Mouse (Mus musculus): Measurements from ENCODE around the gene Arhgef17.
"Not testable (repeated sequence)": the region's sequence is repeated elsewhere in the genome, so short reads cannot be mapped to it uniquely, and the experiment has no call there.

The Arhgef17 gene

GRCm38 (mm10) chr7:100848744-100849143 lies 83.2 kb downstream of the Arhgef17 start:
- no peak for DNase-seq (ENCODE audit: low read depth, low spot score)

GRCm38 (mm10) chr7:100847131-100847530 lies 84.8 kb downstream of the Arhgef17 start:
- DNase-seq (ENCODE audit: low read depth, low spot score), result no peak

- DNase-seq (ENCODE audit: low read depth, low spot score), result not testable (repeated sequence)
Measured at GRCm38 (mm10) chr7:100846033-100846432, 85.9 kb downstream of the Arhgef17 start.

GRCm38 (mm10) chr7:100845412-100845811 lies 86.5 kb downstream of the Arhgef17 start:
- DNase-seq (ENCODE audit: low read depth, low spot score), result no peak

GRCm38 (mm10) chr7:100845026-100845400 lies 86.9 kb downstream of the Arhgef17 start:
- no peak for DNase-seq (ENCODE audit: low read depth, low spot score)

- no peak for DNase-seq (ENCODE audit: low read depth, low spot score)
Measured at GRCm38 (mm10) chr7:100844385-100845025, 87.4 kb downstream of the Arhgef17 start.

GRCm38 (mm10) chr7:100843866-100844265 lies 88.0 kb downstream of the Arhgef17 start:
- no peak for DNase-seq (ENCODE audit: low read depth, low spot score)

GRCm38 (mm10) chr7:100842175-100842574 lies 89.7 kb downstream of the Arhgef17 start:
- no peak for DNase-seq (ENCODE audit: low read depth, low spot score)

GRCm38 (mm10) chr7:100841608-100842007 lies 90.3 kb downstream of the Arhgef17 start:
- no peak for DNase-seq (ENCODE audit: low read depth, low spot score)

GRCm38 (mm10) chr7:100840906-100841305 lies 91.0 kb downstream of the Arhgef17 start:
- no peak for DNase-seq (ENCODE audit: low read depth, low spot score)

- DNase-seq (ENCODE audit: low read depth, low spot score), result no peak
Measured at GRCm38 (mm10) chr7:100839632-100840402, 92.1 kb downstream of the Arhgef17 start.

GRCm38 (mm10) chr7:100837701-100838100 lies 94.2 kb downstream of the Arhgef17 start:
- DNase-seq (ENCODE audit: low read depth, low spot score), result no peak

- DNase-seq (ENCODE audit: low read depth, low spot score), result no peak
Measured at GRCm38 (mm10) chr7:100836657-100837056, 95.2 kb downstream of the Arhgef17 start.

GRCm38 (mm10) chr7:100835711-100836110 lies 96.2 kb downstream of the Arhgef17 start:
- no peak for DNase-seq (ENCODE audit: low read depth, low spot score)

GRCm38 (mm10) chr7:100835168-100835567 lies 96.7 kb downstream of the Arhgef17 start:
- DNase-seq (ENCODE audit: low read depth, low spot score), result no peak

- DNase-seq (ENCODE audit: low read depth, low spot score), result no peak
Measured at GRCm38 (mm10) chr7:100833859-100834258, 98.0 kb downstream of the Arhgef17 start.

GRCm38 (mm10) chr7:100828549-100828948 lies 103.4 kb downstream of the Arhgef17 start:
- DNase-seq (ENCODE audit: low read depth, low spot score), result no peak

- no peak for DNase-seq (ENCODE audit: low read depth, low spot score)
Measured at GRCm38 (mm10) chr7:100824661-100825060, 107.2 kb downstream of the Arhgef17 start.

All from embryo, embryonic 11.5 days (tissue).